Mouse (Mus musculus): Measurements from ENCODE around the gene Rpl12. TPM values are rescaled to one million over a fixed set of nuclear protein-coding genes. Genes with fewer than 3 reads are reported as not detected.

Gene Rpl12
- 554 and 748 TPM in 2 replicates for polyA plus RNA-seq (2012; rRNA removed)

DNA sequence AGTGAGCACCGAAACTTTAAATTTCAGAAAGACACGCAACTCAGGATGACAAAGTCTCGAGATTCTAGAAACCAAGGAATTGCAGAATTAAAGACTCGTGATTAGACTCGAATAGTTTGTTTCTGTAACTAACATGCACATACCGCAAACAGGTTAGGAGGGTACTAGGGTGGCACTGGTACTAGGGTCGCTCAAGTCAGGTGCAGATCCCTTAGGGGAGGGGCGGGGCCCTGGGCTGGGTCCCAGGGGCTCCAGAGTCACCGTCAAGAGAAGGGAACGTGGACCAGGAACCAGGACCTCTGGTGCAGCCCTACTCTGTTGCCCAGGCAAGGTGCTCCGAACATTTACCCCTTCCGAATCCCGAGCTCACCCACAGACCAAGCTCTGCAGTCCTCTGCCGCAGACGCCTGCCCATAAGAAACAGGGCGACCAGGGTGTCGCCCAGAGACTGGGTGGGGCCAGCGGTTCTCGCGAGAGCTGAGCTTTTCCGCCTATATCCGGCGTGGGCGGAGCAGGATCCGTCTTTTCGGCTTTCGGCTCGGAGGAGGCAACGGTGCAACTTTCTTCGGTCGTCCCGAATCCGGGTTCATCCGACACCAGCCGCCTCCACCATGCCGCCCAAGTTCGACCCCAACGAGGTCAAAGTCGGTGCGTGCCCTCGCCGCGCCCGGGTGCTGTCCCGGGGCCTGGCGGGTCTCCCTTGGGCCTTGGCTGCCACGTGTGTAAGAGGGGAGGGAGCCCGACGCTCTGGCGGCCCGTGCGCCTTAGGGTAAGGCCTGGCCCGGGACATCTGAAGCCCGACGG lies at the start of gene Rpl12, which contains the start of gene Lrsam1:
Gene Rpl12 (plus strand): TSS at position 368 of the 804 bp plus-strand sequence.
Gene Lrsam1 (minus strand): TSS at position 423 of the 804 bp plus-strand sequence.
- TF ChIP-seq CTCF (IDR thresholded peaks at IDR 0.05; ENCODE audit: borderline replicate concordance, extremely low read depth, insufficient read depth, insufficient read length) (no peak), POLR2A (IDR thresholded peaks at IDR 0.05; ENCODE audit: borderline replicate concordance, extremely low read depth, insufficient read depth, insufficient read length, poor library complexity, severe bottlenecking) (peak; percentile 49; the same call in 1 of the 2 replicates)

DNA sequence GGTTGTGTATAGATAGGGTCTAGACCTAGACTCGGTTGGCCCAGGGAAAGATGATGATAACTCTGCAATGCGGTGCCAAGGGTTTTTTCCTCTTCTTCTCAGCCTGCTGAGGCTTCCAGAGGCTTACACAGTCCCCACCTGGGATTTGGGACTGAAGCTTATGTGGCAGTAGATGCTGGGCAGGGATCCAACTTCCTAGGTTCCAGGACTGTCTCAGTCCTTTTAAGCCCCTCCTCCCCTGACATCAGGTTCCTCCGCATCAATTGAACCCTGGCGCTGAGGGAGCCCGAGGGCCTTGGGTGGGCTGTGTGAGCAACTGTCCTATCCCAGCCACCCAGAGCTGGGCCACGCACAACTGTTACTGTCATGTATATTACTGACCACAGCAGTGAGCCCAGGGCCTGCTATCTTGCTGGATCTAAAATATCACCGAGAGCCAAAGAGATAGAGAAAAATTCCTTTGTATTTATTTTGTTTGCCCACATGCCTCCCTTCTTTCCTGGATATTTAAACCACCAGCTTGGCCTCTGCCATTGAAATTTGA lies 49.6 kb upstream of the Rpl12 start:
- TF ChIP-seq CTCF (IDR thresholded peaks at IDR 0.05; ENCODE audit: borderline replicate concordance, extremely low read depth, insufficient read depth, insufficient read length) (no peak), POLR2A (IDR thresholded peaks at IDR 0.05; ENCODE audit: borderline replicate concordance, extremely low read depth, insufficient read depth, insufficient read length, poor library complexity, severe bottlenecking) (no peak)

More for the DNA sequence above, at the start of gene Rpl12, which contains the start of gene Lrsam1:
- peak; percentile 97 for DNase-seq (ENCODE audit: low read depth)

DNA sequence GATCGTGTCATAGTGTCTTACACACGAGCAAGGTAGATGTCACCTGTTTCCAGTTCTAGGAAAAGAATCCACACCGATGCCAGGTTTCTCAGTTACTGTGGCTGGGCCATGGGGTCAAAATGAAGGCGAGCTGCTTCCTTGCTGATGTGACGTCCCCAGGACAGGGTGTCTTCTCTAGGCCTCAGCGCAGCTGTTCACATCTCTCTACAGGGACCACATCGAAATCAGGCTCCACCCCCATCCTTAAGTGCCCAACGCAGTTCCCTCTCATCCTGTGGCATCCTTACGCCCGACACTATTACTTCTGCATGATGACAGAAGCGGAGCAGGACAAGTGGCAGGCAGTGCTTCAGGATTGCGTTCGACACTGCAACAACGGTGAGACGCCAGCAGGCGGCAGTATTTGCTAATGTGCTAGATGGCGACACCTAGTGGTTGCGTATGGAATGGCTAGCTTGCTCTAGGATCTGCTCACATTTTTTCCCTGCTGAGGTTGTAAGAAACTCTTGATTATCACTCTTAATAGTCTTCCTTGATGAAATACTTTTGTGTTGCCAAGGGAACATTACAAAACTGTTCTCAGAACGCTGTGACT lies 49.1 kb upstream of the Rpl12 start:
- TF ChIP-seq CTCF (IDR thresholded peaks at IDR 0.05; ENCODE audit: borderline replicate concordance, extremely low read depth, insufficient read depth, insufficient read length) (peak; percentile 100), POLR2A (IDR thresholded peaks at IDR 0.05; ENCODE audit: borderline replicate concordance, extremely low read depth, insufficient read depth, insufficient read length, poor library complexity, severe bottlenecking) (no peak)

More for the DNA sequence above, 49.6 kb upstream of the Rpl12 start:
- peak; percentile 31 for DNase-seq (ENCODE audit: low read depth)

DNA sequence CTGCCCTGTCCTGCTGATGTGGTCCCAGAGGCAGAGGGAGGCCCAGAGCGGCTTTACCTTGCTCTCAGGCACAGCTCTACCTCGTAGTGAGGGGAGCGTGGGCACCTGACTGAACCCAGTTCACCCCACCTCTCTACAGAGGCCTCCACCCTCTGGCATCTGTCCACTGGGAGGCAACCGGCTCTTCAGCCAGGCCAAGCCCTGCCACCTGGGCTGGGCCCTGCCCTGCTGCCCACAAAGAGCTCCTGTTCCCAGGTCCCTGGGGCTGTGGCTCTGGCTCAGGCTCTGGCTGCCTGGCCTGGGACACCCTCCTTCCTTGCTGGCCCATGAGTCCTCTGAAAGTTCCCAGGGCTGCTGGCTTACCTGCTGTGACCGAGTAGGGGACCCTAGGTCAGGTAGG lies 47.0 kb upstream of the Rpl12 start:
- no peak for TF ChIP-seq CTCF (IDR thresholded peaks at IDR 0.05; ENCODE audit: borderline replicate concordance, extremely low read depth, insufficient read depth, insufficient read length)
- no peak for TF ChIP-seq POLR2A (IDR thresholded peaks at IDR 0.05; ENCODE audit: borderline replicate concordance, extremely low read depth, insufficient read depth, insufficient read length, poor library complexity, severe bottlenecking)

More for the DNA sequence above, 49.1 kb upstream of the Rpl12 start:
- DNase-seq (ENCODE audit: low read depth) = peak; percentile 95

DNA sequence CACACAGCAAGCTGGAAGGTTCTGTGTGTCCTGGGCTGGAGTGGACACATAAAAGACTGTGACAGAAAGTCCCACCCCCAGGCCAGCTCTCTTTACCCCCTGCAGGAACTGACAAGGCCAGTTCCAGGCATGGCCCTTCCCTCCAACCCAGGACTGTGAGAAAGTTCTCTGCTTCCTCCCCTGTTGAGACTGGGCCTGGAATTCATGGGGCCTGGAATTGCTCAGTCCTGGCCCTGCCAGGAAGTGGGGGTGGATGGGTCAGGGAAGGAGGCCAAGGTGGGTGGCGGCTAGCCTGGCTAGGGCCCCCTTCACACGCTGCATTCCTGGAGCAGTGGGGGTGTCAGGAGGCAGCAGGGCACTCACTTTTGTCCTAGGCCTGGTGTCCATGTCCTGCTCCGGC lies 46.5 kb upstream of the Rpl12 start:
- no peak for TF ChIP-seq POLR2A (IDR thresholded peaks at IDR 0.05; ENCODE audit: borderline replicate concordance, extremely low read depth, insufficient read depth, insufficient read length, poor library complexity, severe bottlenecking)
- TF ChIP-seq CTCF (IDR thresholded peaks at IDR 0.05; ENCODE audit: borderline replicate concordance, extremely low read depth, insufficient read depth, insufficient read length) = no peak

More for the DNA sequence above, 47.0 kb upstream of the Rpl12 start:
- DNase-seq (ENCODE audit: low read depth) = no peak

DNA sequence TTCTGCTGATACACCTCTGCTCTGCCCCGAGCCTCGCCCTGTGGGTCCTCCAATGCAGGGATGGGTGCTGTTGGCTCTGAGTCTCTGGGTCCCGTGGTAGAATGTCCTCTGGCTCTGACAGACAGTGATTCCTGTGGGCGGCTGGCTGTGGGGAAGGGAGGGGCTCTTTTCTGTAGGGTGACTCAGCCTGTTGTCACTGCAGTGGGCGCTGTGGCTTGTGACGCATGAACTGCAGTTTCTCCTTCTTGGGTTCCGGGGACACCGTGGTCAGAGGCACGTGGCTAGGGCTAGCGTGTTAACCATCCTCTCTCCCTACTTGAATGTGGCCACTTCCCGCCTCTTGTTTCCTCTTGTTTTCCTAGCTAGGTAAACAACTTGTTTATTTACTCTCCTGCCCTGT lies 43.8 kb upstream of the Rpl12 start:
- TF ChIP-seq POLR2A (IDR thresholded peaks at IDR 0.05; ENCODE audit: borderline replicate concordance, extremely low read depth, insufficient read depth, insufficient read length, poor library complexity, severe bottlenecking) = no peak
- TF ChIP-seq CTCF (IDR thresholded peaks at IDR 0.05; ENCODE audit: borderline replicate concordance, extremely low read depth, insufficient read depth, insufficient read length) = no peak

More for the DNA sequence above, 46.5 kb upstream of the Rpl12 start:
- peak; percentile 42 for DNase-seq (ENCODE audit: low read depth)

DNA sequence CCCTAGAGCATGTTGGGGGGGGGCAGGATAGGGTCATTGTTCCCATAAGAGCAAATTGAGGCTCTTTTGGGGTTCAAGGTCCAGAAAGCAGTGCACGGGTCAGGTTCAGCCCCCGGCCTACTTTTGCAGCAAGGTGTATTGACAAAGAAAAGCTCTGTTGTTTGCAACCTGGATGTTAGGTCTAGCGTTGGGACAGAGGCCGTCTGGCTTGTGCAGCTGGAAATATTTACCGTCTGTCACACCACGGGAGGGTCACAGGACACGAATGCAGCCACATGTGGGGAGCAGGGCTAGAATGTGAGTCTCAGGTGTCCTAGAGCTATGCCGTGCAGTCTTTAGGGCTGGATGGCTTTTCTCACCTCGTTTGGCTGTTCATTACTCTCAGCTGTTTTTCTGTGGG lies 43.0 kb upstream of the Rpl12 start:
- DNase-seq (ENCODE audit: low read depth) = no peak
- TF ChIP-seq POLR2A (IDR thresholded peaks at IDR 0.05; ENCODE audit: borderline replicate concordance, extremely low read depth, insufficient read depth, insufficient read length, poor library complexity, severe bottlenecking) (no peak), CTCF (IDR thresholded peaks at IDR 0.05; ENCODE audit: borderline replicate concordance, extremely low read depth, insufficient read depth, insufficient read length) (no peak)

More for the DNA sequence above, 43.8 kb upstream of the Rpl12 start:
- DNase-seq (ENCODE audit: low read depth) = no peak

DNA sequence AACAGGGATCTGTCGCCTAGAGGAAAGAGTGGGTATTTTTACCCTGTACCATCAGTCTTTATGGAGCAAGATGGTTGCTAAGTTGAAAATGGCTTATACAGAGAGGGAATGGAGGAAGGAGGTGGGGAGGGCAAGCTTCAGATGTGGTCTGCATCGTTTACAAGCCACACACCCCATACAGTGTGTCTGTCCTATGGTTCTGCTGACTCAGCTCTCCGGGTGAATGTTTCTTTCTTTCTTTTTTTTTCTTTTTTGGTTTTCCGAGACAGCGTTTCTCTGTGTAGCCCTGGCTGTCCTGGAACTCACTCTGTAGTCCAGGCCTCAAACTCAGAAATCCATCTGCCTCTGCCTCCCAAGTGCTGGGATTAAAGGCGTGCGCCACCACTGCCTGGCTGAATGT lies 40.1 kb upstream of the Rpl12 start:
- no peak for DNase-seq (ENCODE audit: low read depth)
- TF ChIP-seq CTCF (IDR thresholded peaks at IDR 0.05; ENCODE audit: borderline replicate concordance, extremely low read depth, insufficient read depth, insufficient read length) = no peak
- TF ChIP-seq POLR2A (IDR thresholded peaks at IDR 0.05; ENCODE audit: borderline replicate concordance, extremely low read depth, insufficient read depth, insufficient read length, poor library complexity, severe bottlenecking) = no peak

DNA sequence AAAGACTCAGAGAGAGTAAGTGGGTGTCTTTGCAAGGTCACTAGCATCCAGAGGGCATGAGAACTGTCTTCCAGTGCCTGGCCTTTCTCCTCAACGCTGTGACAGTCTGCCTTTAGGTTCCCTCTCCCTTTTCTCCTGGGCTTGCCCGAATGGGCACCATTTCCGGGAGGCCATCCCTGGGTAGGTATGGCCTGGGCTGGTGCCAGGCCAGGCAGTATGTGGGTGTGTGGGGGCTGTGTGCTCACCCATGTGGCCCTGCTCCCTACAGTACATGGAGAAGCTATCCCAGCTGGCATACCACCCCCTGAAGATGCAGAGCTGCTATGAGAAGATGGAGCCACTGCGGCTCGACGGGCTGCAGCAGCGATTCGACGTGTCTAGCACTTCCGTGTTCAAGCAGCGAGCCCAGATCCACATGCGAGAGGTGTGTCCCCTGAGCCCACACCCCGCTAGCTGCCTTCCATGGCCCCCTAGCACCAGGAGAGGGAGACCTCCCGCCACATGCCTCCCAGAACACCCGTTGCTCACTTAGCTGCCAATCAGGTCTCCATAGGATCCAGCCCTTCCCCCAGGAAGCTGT lies 39.5 kb upstream of the Rpl12 start:
- no peak for TF ChIP-seq POLR2A (IDR thresholded peaks at IDR 0.05; ENCODE audit: borderline replicate concordance, extremely low read depth, insufficient read depth, insufficient read length, poor library complexity, severe bottlenecking)
- TF ChIP-seq CTCF (IDR thresholded peaks at IDR 0.05; ENCODE audit: borderline replicate concordance, extremely low read depth, insufficient read depth, insufficient read length) = no peak
- DNase-seq (ENCODE audit: low read depth) = no peak

DNA sequence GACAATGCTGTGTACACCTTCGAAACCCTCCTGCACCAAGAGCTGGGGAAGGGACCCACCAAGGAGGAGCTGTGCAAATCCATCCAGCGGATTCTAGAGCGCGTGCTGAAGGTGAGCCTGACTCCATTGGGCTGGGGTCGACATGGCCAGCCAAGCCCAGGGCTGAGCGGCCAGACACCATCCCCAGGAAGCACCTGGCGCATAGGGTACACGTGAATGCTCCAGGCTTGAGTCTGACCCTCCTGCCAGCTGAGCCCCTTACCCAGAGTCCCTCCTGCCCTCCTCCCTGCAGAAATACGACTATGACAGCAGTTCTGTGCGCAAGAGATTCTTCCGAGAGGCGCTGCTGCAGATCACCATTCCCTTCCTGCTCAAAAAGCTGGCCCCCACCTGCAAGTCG lies 38.8 kb upstream of the Rpl12 start:
- DNase-seq (ENCODE audit: low read depth) = no peak
- TF ChIP-seq POLR2A (IDR thresholded peaks at IDR 0.05; ENCODE audit: borderline replicate concordance, extremely low read depth, insufficient read depth, insufficient read length, poor library complexity, severe bottlenecking) = no peak
- no peak for TF ChIP-seq CTCF (IDR thresholded peaks at IDR 0.05; ENCODE audit: borderline replicate concordance, extremely low read depth, insufficient read depth, insufficient read length)
